Mouse (Mus musculus): ENCODE results near the gene Gm20823. TPM values are rescaled to one million over a fixed set of nuclear protein-coding genes. Genes with fewer than 3 reads are reported as not detected.
"Not testable (repeated sequence)": the region's sequence is repeated elsewhere in the genome, so short reads cannot be mapped to it uniquely, and the experiment has no call there.

Gene Gm20823
- not detected in 2 replicates for polyA plus RNA-seq (2016; fragmentation: Nextera tagmentation; extraction: Ambion mirVana)

DNA sequence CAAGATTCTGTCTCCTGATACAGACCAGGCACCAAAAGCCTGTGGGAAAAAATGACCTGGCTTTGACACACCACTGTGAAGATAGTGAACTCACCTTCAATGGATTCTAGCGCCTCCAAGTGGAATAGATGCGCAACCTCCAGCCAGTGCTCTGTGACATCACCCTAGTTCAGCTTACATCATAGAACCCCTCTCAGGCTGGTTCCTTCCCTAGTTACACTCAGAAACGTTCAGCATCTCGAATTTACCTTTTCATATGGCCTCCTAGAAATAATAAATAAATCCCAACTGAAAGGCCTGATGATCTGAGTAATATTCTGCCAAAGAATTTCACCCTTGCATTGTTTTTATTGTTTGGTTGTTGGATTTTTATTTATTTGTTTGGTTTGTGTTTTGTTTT, at the start of gene Gm20823:
TSS of gene Gm20823 (minus strand) at position 101 of the 400 bp plus-strand sequence.
- H3K27me3 ChIP-seq (ENCODE audit: low read depth, poor library complexity, severe bottlenecking); H3K9me3 ChIP-seq (replicated peaks); H3K27ac ChIP-seq; DNase-seq (ENCODE audit: low spot score); H3K36me3 ChIP-seq; H3K4me1 ChIP-seq; H3K4me3 ChIP-seq: not testable (repeated sequence)
- no CpG with 5 or more reads among the region's 4 CpGs for WGBS
